Mouse (Mus musculus): ENCODE results near the gene Ckap4. TPM values are rescaled to one million over a fixed set of nuclear protein-coding genes. Genes with fewer than 3 reads are reported as not detected.
"Not testable (repeated sequence)": the region's sequence is repeated elsewhere in the genome, so short reads cannot be mapped to it uniquely, and the experiment has no call there.

The Ckap4 gene
- total RNA-seq, 2 experiments from 2014 or later, result 47.1 to 59.6 TPM

DNA sequence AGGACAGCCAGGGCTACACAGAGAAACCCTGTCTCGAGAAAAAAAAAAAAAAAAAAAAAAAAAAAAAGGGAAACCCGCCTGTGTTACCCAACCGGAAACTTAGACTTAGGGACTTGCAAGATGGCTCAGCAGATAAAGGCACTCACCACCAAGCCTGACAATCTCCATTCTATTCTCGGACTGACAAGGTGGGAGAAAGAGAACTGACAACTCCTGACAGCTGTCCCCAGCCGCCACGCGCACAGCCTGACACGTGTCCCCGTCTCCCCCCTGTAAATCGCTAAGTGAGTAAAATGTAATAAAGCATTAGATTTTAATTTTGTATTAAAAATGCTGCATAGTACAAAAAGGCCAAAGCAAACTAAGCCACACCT lies 16.0 kb upstream of the Ckap4 start:
- no peak for DNase-seq

GRCm38 (mm10) chr10:84549146-84549919 lies 15.5 kb upstream of the Ckap4 start:
- DNase-seq, result no peak

- peak; percentile 63 to 71 for DNase-seq
Observed at GRCm38 (mm10) chr10:84544841-84545610, 11.2 kb upstream of the Ckap4 start.

DNA sequence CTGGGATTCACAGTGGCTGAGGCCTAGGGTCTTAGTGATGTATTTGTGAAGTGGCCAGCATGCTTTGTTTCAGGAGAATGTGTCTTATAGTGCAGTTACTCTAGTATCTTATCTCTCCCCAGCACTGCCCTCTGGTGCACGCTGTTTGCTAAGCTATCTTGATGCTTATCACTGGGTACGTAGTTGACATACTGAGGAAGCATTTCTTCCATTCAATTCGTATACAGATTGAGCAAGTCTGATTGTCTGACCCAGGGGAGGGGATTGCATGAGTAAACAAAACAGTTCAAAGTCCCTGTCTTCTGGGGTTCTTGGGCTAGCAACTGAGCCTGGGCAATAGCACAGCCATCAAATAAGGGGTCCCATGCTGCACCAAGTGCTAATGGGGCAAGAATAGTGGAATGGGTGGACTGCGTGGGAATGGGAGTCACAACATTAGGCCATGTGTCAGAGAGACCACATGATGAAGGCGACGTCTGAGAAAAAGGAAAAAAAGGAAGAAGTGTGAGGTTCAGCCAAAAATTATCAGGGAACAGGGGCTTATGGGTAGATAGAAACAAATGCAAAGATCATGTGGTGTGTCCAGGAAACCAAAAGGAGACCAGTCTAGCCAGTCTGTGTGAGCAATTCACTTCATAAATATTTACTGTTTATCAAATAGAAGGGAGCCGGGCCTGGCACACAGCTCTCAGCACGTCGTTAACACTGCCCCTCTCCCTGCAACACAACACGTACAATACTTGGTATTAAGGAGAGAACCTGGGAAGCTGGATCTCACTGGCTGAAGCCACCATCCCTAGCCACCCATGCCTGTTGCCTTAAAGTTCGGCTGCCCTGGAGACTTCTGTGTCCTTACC lies 9.2 kb upstream of the Ckap4 start:
- peak in 1 of 2 experiments; percentile 21 for DNase-seq

GRCm38 (mm10) chr10:84539651-84540050 lies 5.8 kb upstream of the Ckap4 start:
- no peak for DNase-seq

GRCm38 (mm10) chr10:84535859-84536258 lies 2.0 kb upstream of the Ckap4 start:
- peak; percentile 55 to 72 for DNase-seq

DNA sequence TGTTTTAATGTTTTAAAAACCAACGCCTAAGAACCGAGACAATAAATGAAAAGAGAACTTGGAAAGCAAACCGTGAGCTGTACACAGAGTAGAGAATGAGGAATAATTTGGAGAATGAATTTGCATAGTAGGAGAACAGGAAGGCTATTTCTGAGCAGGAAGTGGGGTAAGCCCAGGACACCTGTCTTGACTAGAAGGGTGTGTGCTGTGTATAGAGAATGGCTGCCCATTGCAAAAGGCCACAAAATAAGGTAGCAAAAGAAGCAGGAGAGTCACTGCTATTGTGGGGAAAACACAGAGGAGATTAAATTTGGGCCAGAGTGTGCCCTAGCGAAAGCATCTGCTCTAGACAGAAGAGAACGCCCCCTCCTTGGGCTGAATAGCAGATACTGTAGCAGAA lies 1.6 kb upstream of the Ckap4 start:
- DNase-seq, result no peak

- peak; percentile 64 to 73 for DNase-seq
Observed at GRCm38 (mm10) chr10:84532911-84533882, 665 bp downstream of the Ckap4 start.

DNA sequence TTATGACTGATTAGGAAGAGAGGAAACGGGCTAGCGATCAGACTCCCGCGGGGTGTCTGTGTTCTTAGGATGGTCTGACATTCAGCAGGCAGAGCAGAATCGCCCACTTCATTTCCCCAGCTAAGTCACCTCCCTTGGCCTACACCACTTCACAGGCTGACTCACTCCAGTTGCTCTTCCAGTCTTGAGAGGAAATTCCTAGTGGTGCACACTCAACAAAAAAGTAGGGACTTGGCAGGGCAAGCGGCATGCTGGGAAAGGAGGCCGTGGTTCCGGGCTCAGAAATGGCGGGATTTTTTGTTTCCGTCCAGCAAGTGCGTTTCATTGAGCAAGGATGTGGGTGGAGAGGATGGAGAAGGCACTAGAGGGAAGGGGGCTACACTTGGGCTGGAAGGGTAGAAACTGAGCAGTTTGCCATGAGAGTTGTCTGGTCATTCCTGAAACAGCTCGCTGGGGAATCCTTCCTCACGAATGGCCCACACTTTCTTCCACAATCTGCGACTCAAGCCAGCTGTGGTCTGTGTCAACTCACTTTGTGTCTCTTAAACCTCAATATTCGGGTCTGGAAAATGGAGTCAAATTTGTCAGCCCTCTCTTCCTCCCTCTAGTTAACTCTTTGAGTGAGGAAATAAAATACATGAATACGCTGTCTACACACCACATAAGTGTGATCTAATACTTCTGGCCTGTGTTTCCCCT lies 1.5 kb downstream of the Ckap4 start:
- DNase-seq, result peak; percentile 50 to 59

DNA sequence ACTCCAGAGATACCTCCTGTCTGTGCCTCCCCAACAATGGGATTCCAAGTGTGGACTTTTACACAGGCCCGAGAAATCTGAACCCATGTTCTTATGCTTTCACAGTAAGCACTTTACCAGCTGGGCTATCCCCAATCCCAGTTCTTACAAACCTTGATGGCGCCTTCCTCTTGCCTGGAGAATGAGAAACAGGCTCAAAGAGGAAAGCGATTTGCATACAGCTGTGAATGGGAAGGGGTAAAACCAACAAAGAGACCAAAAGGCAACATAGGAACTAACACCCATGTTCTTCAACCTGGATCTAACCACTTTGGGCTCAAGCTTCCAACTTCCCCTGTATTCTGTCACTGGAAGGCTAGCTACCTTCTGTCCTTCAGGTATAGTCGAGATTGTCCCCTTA lies 2.3 kb downstream of the Ckap4 start:
- no peak for DNase-seq

- no peak for DNase-seq
Observed at GRCm38 (mm10) chr10:84530388-84530787, 3.5 kb downstream of the Ckap4 start.

DNA sequence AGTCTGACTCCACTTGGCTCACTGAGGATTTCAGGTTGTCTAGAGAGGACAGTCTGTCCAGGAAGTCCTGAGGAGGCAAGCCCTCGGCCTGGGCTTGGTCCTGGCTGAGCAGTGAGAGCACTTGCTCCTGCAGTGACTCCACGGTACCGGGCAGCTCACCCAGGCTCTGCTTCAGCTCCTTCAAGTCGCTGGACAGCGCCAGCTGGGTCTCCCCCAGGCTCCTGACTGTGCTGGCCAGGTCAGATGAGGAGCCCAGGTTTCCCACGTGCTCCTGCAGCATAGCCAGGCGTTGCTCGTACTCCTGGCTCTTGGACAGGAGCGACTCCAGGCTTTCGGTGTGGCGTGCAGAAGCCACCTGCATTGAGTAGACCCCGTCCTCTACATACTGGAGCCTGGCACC lies 6.2 kb downstream of the Ckap4 start:
- DNase-seq, result no peak

GRCm38 (mm10) chr10:84527070-84527469 lies 6.8 kb downstream of the Ckap4 start:
- DNase-seq, result no peak

DNA sequence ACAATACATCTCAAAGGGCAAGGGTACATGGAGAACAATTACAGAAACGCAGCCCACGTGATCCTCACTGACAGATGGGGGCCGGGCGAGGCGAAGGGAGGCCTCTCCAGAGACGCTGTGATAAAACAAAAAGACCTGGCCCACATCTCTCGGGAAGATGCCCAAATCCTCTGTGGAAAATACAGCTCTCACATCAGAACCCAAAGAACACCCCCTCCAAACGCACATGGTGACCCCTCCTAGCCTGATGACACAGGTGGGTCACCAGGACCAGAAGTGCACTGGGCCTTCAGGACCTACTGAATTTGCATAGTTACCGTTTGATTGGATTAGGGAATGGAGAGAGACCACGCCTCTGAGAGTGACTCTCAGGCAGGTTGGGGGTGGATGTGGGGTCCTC lies 7.4 kb downstream of the Ckap4 start:
- no peak for DNase-seq

DNA sequence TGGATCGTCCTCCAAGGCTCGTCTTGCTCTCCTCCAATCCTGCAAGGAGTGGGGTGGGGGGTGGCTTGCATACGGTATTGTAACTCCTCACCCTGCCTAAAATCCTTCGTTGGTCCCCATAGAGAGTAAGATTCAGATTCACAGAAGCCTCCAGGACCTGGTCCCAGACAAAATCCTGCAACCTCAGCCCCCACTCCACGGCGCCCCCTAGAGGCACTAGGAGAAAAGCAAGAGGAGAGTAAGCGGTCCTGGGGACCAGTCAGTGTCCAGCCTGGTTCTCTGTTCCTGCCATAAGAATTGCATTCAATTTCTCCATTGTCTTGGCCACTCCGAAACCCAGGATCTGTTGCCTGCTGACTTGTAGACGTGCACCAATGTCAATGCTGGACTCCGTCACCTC lies 10.2 kb downstream of the Ckap4 start:
- DNase-seq, result peak; percentile 20 to 46

GRCm38 (mm10) chr10:84516414-84516927 lies 17.4 kb downstream of the Ckap4 start:
- DNase-seq, result peak; percentile 33 to 51

DNA sequence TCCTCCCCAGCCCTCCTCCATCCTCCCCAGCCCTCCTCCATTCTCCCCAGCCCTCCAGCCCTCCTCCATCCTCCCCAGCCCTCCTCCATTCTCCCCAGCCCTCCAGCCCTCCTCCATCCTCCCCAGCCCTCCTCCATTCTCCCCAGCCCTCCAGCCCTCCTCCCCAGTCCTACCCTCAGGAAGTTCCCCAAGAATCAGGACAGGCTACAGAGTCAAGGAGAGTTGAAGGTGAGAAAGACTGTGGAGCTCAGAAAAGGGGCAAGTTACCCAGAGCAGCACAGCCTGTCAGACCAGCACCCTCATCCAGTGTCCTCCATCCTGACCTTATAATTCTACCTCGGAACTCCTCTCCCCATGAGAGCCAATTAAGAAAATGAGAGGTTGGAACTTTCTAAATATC lies 17.9 kb downstream of the Ckap4 start:
- DNase-seq, result not testable (repeated sequence)

- DNase-seq, result peak; percentile 63 to 77
Observed at GRCm38 (mm10) chr10:84515512-84515950, 18.3 kb downstream of the Ckap4 start.

DNA sequence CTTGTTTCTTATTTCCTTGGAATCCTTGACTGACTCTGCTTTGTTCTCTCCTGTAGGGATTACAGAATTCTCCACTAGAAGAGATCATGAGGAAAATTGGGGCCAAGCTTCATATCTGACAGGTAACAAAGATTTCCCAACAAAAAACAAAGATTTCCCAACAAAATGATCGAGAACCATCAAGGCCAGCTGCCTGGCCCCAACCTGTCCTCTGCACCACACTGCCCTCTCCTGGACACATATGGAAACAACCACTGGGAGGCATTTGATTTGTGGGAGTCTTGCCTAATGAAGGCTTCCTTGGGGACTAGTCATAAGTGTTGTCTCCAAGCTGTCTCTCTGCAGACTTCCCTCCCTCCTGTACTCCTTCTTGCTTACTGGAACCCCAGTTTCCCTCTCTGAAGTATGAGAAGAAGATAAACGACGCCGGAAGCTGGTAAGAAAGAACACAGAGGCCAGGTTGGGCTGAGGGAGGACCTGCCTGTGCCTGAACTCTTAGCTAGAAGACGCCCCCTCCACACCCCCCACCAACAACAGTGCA lies 19.8 kb downstream of the Ckap4 start:
- DNase-seq, result peak; percentile 83

DNA sequence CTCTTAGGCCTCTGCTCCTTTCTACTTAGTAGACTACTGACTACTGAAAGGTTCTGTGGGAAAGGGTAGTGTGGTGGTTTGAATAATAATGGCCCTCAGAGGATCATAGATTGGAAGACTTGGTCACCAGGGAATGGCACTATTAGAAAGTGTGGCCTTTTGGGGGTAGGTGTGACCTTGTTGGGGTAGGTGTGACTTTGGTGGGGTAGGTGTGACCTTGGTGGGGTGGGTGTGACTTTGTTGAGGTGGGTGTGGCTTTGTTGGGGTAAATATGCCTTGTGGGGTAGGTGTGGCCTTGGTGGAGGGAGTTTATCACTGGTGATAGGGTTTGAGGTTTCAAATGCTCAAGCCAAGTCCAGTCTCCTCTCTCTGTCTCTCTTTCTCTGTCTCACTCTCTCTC lies 21.1 kb downstream of the Ckap4 start:
- no peak for DNase-seq
